Mouse (Mus musculus) liver, postnatal 0 days (tissue): ENCODE measurements at regions not wholly inside any gene's neighbourhood (a gene's known extent, or its start where the extent isn't known, plus 50 kb on each side); places are given as distances from the start of the nearest gene placed in this dataset.

ENCODE experiments used
- CTCF ChIP-seq: sonication (generic); IDR thresholded peaks from 2 replicates; pipeline ENCODE4 v1.5.1; 2016; ENCODE audit warnings: antibody characterized with exemption, low read depth
- EP300 ChIP-seq: IDR thresholded peaks from 2 replicates; pipeline ENCODE4 v1.6.1; 2016; ENCODE audit warnings: antibody characterized with exemption, low read depth, mild to moderate bottlenecking

GRCm38 (mm10) chr13:97630921-97631320 is 129.5 kb downstream of the Gm10260 start:
- TF ChIP-seq CTCF (no peak), EP300 (no peak)
